Mouse (Mus musculus) thymus, adult 2 months (tissue): Measurements from ENCODE around the gene Zfp638. TPM values are rescaled to one million over a fixed set of nuclear protein-coding genes. Genes with fewer than 3 reads are reported as not detected.
A peak's percentile ranks its signal among the peaks of the same experiment; 100 is the strongest.
"Not testable (repeated sequence)": the region's sequence is repeated elsewhere in the genome, so short reads cannot be mapped to it uniquely, and the experiment has no call there.

Source experiments
- DNase-seq: peaks from one replicate; pipeline ENCODE4 v3.0.0; 2021
- H3K27ac ChIP-seq: fragments of 200-500 bp; 2 replicates; pipeline ENCODE4 v1.5.1; 2012; ENCODE audit warnings: low read length, control low read depth; ENCODE audit not compliant: control insufficient read depth, insufficient read depth
- H3K27me3 ChIP-seq: fragments of 200-500 bp; 2 replicates; pipeline ENCODE4 v1.6.1; 2012; ENCODE audit warnings: mild to moderate bottlenecking, low read length, moderate library complexity, mixed read lengths; ENCODE audit not compliant: control insufficient read depth, insufficient read depth
- H3K36me3 ChIP-seq: fragments of 200-500 bp; 2 replicates; pipeline ENCODE4 v1.6.1; 2012; ENCODE audit warnings: mild to moderate bottlenecking, low read length, moderate library complexity; ENCODE audit not compliant: control insufficient read depth, insufficient read depth
- H3K4me1 ChIP-seq: fragments of 200-500 bp; replicated peaks from 2 replicates; pipeline ENCODE4 v1.6.1; 2012; ENCODE audit warnings: low read length; ENCODE audit not compliant: control insufficient read depth, insufficient read depth
- H3K4me3 ChIP-seq: fragments of 200-500 bp; 2 replicates; pipeline ENCODE4 v1.5.1; 2012; ENCODE audit warnings: mild to moderate bottlenecking, low read length, control low read depth, moderate library complexity; ENCODE audit not compliant: control insufficient read depth, insufficient read depth
- CTCF ChIP-seq: fragments of 200-500 bp; IDR thresholded peaks from 2 replicates; pipeline ENCODE4 v1.5.1; 2012; ENCODE audit warnings: mild to moderate bottlenecking, control low read depth, low read length, moderate library complexity, borderline replicate concordance; ENCODE audit not compliant: control insufficient read depth, poor library complexity, insufficient read depth; ENCODE audit errors: extremely low read depth
- POLR2A ChIP-seq: fragments of 200-500 bp; IDR thresholded peaks from 2 replicates; pipeline ENCODE4 v1.6.1; 2012; ENCODE audit warnings: mild to moderate bottlenecking, low read length, control low read depth, moderate library complexity; ENCODE audit not compliant: control insufficient read depth, poor library complexity, insufficient read depth; ENCODE audit errors: extremely low read depth
- WGBS: fragments of 180-500 bp; shearing (Covaris S2); methylation state at CpG from one replicate; pipeline ENCODE4 v1.1.7; 2018; 5-methylcytosine and 5-hydroxymethylcytosine counted together
- polyA plus RNA-seq: library from polyadenylated mRNA; depleted of rRNA; stranded (reverse); fragments of >200 nt; gene quantifications from 2 replicates; pipeline ENCODE4 v1.2.3, GENCODE M21; 2012; rRNA removed

Gene Zfp638
- polyA plus RNA-seq, 1 experiment = 24.2 TPM

GRCm38 (mm10) chr6:84018906-84019550, 152.1 kb downstream of the Zfp638 start:
- WGBS = 10% methylated on average over 28 of the region's 28 CpGs
- DNase-seq = no peak
- peaks cover 7% of the 10 kb centered on the region; the same call in 1 of the 2 replicates for H3K27me3 ChIP-seq
- H3K4me1 ChIP-seq = no peaks in the 10 kb centered on the region
- TF ChIP-seq CTCF (no peak), POLR2A (no peak)
- H3K4me3 ChIP-seq = 0 out of 2 replicates have a peak overlapping the region, but pooled peaks have one; percentile 5
- no peak overlapping the region for H3K27ac ChIP-seq
- no peaks in the 10 kb centered on the region for H3K36me3 ChIP-seq

GRCm38 (mm10) chr6:84020002-84020401, 153.1 kb downstream of the Zfp638 start:
- no peaks in the 10 kb centered on the region for H3K36me3 ChIP-seq
- no peak for TF ChIP-seq POLR2A
- TF ChIP-seq CTCF = no peak
- 11% methylated on average over 4 of the region's 4 CpGs for WGBS
- no peak for DNase-seq
- no peak overlapping the region for H3K27ac ChIP-seq
- peaks cover 7% of the 10 kb centered on the region; the same call in 1 of the 2 replicates for H3K27me3 ChIP-seq
- no peak overlapping the region for H3K4me3 ChIP-seq
- H3K4me1 ChIP-seq = no peaks in the 10 kb centered on the region

GRCm38 (mm10) chr6:84021990-84022389, 155.1 kb downstream of the Zfp638 start:
- no peak for DNase-seq
- Histone ChIP-seq H3K27ac (no peak overlapping the region), H3K4me1 (no peaks in the 10 kb centered on the region), H3K36me3 (no peaks in the 10 kb centered on the region), H3K27me3 (peaks cover 7% of the 10 kb centered on the region; the same call in 1 of the 2 replicates), H3K4me3 (no peak overlapping the region)
- TF ChIP-seq POLR2A (no peak), CTCF (no peak)
- WGBS = 97% methylated on average over 3 of the region's 3 CpGs

GRCm38 (mm10) chr6:84025636-84026035, 158.7 kb downstream of the Zfp638 start:
- DNase-seq = no peak
- no peaks in the 10 kb centered on the region for H3K27me3 ChIP-seq
- TF ChIP-seq POLR2A = no peak
- TF ChIP-seq CTCF = no peak
- 94% methylated on average over 3 of the region's 3 CpGs for WGBS
- no peaks in the 10 kb centered on the region for H3K36me3 ChIP-seq
- no peaks in the 10 kb centered on the region for H3K4me1 ChIP-seq
- no peak overlapping the region for H3K27ac ChIP-seq
- H3K4me3 ChIP-seq = no peak overlapping the region

- TF ChIP-seq POLR2A (no peak), CTCF (no peak)
- Histone ChIP-seq H3K27me3 (no peaks in the 10 kb centered on the region), H3K36me3 (no peaks in the 10 kb centered on the region), H3K4me1 (no peaks in the 10 kb centered on the region), H3K4me3 (no peak overlapping the region), H3K27ac (no peak overlapping the region)
- no peak for DNase-seq
Measured at GRCm38 (mm10) chr6:84028791-84029190, 161.9 kb downstream of the Zfp638 start.

GRCm38 (mm10) chr6:84029775-84030174, 162.9 kb downstream of the Zfp638 start:
- TF ChIP-seq POLR2A = no peak
- TF ChIP-seq CTCF = no peak
- 93% methylated on average over 7 of the region's 7 CpGs for WGBS
- DNase-seq = no peak

GRCm38 (mm10) chr6:84032516-84032915, 165.6 kb downstream of the Zfp638 start:
- not testable (repeated sequence) for H3K4me3 ChIP-seq, DNase-seq, H3K4me1 ChIP-seq, H3K27ac ChIP-seq, H3K36me3 ChIP-seq, H3K27me3 ChIP-seq
- WGBS = 37% methylated on average over 5 of the region's 5 CpGs

More at GRCm38 (mm10) chr6:84029775-84030174, 162.9 kb downstream of the Zfp638 start:
- Histone ChIP-seq H3K4me3 (no peak overlapping the region), H3K4me1 (no peaks in the 10 kb centered on the region), H3K27ac (no peak overlapping the region), H3K36me3 (no peaks in the 10 kb centered on the region), H3K27me3 (no peaks in the 10 kb centered on the region)

Other genes with a start within 250 kb of the Zfp638 start
- gene Clec4f, start 210.9 kb upstream of the Zfp638 start, polyA plus RNA-seq = 0.47 and 0.51 TPM in 2 replicates
- 3.8 and 6.0 TPM in 2 replicates for gene Cd207, start 189.3 kb upstream of the Zfp638 start, polyA plus RNA-seq
- gene Vax2, start 155.8 kb upstream of the Zfp638 start, polyA plus RNA-seq = 0.08 and 0.23 TPM in 2 replicates
- gene Atp6v1b1, start 124.1 kb upstream of the Zfp638 start, polyA plus RNA-seq = 0.35 and 0.36 TPM in 2 replicates
- 0.05 TPM in 1 of 2 replicates, not detected in the other for gene Ankrd53, start 104.5 kb upstream of the Zfp638 start, polyA plus RNA-seq
- 183 and 190 TPM in 2 replicates for gene Tex261, start 91.3 kb upstream of the Zfp638 start, polyA plus RNA-seq
- gene Nagk, start 72.1 kb upstream of the Zfp638 start, polyA plus RNA-seq = 15.7 and 18.7 TPM in 2 replicates
- gene Paip2b, start 35.4 kb upstream of the Zfp638 start, polyA plus RNA-seq = 15.2 and 16.8 TPM in 2 replicates
- gene Dysf, start 141.5 kb downstream of the Zfp638 start, polyA plus RNA-seq = 4.8 and 6.2 TPM in 2 replicates